Mouse (Mus musculus): Measurements from ENCODE around the gene Oit1. TPM values are rescaled to one million over a fixed set of nuclear protein-coding genes. Genes with fewer than 3 reads are reported as not detected.

Gene Oit1
- polyA plus RNA-seq, 1 experiment from 2014 or later = not detected

GRCm38 (mm10) chr14:8369394-8369793 lies 9.2 kb downstream of the Oit1 start:
- H3K9me3 ChIP-seq (replicated peaks; ENCODE audit: control insufficient read depth, low read length) = no peaks in the 10 kb centered on the region
- H3K9ac ChIP-seq (ENCODE audit: low read length) = no peak overlapping the region
- no peak overlapping the region for H3K4me3 ChIP-seq (ENCODE audit: low read depth, low read length)
- WGBS = 97% methylated on average over 4 of the region's 4 CpGs
- ATAC-seq (no peak), DNase-seq (ENCODE audit: low spot score) (no peak)
- H3K4me2 ChIP-seq (ENCODE audit: low read length) = no peak overlapping the region
- H3K4me1 ChIP-seq (ENCODE audit: control insufficient read depth, insufficient read depth, low read length) = peaks cover 2% of the 10 kb centered on the region; the same call in 1 of the 2 replicates
- H3K27me3 ChIP-seq (replicated peaks; ENCODE audit: control insufficient read depth, insufficient read depth, low read length) = no peaks in the 10 kb centered on the region
- H3K27ac ChIP-seq (ENCODE audit: low read depth, low read length) = no peak overlapping the region
- H3K36me3 ChIP-seq (ENCODE audit: control insufficient read depth, insufficient read depth, low read length) = no peaks in the 10 kb centered on the region

DNA sequence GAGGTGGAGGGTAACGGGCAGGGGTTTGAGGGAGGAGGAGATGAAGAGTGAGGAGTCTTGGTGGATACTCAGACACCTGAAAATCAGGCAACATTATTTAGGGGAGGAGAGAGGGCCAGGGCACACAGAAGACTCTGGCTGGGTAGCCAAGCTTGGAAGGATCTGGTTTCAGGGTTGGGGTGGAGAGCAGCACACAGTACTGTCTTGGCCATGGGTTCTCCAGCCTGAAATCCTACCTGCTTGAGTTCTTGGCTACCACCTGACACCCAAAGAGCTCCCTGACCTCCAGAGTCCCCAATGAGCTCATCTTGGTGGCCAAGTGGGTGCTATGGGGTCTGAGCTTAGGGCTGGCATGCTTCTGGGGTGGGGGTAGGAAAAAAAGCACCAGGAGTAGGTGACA lies 9.7 kb downstream of the Oit1 start:
- WGBS = 93% methylated on average over 1 of the region's 1 CpGs
- Histone ChIP-seq H3K36me3 (ENCODE audit: control insufficient read depth, insufficient read depth, low read length) (no peaks in the 10 kb centered on the region), H3K9me3 (replicated peaks; ENCODE audit: control insufficient read depth, low read length) (no peaks in the 10 kb centered on the region), H3K27ac (ENCODE audit: low read depth, low read length) (no peak overlapping the region), H3K4me2 (ENCODE audit: low read length) (no peak overlapping the region), H3K27me3 (replicated peaks; ENCODE audit: control insufficient read depth, insufficient read depth, low read length) (no peaks in the 10 kb centered on the region), H3K4me3 (ENCODE audit: low read depth, low read length) (no peak overlapping the region), H3K9ac (ENCODE audit: low read length) (no peak overlapping the region), H3K4me1 (ENCODE audit: control insufficient read depth, insufficient read depth, low read length) (peaks cover 2% of the 10 kb centered on the region; the same call in 1 of the 2 replicates)
- ATAC-seq (no peak), DNase-seq (ENCODE audit: low spot score) (no peak)

DNA sequence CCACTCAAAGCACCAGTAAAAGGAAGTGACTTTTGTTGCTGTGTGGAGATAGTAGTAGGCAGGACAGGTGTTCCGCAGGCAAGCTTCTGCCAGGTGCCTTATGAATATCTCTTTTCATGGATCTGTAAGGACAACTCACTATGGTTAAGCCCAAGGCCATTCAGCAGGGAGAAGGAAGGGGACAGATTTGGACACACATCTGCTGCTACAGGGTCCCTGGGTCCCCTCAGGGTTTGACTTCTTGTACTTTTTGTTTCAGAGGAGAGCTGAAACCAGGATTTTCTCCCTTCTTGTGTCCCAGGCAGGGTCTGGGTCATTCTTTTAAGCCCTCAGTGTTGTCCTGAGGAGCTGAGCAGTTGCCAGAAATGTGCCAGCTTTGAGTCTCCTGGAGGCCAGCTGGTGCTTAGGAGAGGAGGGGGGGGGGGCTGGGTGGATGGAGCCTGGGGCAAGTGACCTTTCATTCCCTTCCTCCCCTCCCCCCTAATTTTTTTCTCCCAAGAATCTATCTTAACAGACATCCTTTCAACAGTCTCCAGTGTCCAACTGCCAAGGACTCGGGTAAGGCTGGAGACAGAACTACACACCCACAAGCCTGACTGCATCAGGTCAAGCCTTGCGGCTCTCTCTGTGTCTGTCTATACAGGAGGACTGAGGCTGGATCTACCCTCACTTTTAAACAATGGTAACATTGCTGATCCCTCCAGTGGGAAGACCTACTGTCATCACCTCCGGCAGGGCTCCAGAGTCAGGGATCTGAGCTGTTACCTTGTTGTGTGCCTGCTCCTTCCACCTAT lies 10.6 kb downstream of the Oit1 start:
- Histone ChIP-seq H3K4me2 (ENCODE audit: low read length) (no peak overlapping the region), H3K27ac (ENCODE audit: low read depth, low read length) (no peak overlapping the region), H3K4me1 (ENCODE audit: control insufficient read depth, insufficient read depth, low read length) (peaks cover 2% of the 10 kb centered on the region; the same call in 1 of the 2 replicates), H3K4me3 (ENCODE audit: low read depth, low read length) (no peak overlapping the region), H3K9ac (ENCODE audit: low read length) (no peak overlapping the region), H3K36me3 (ENCODE audit: control insufficient read depth, insufficient read depth, low read length) (no peaks in the 10 kb centered on the region), H3K27me3 (replicated peaks; ENCODE audit: control insufficient read depth, insufficient read depth, low read length) (no peaks in the 10 kb centered on the region), H3K9me3 (replicated peaks; ENCODE audit: control insufficient read depth, low read length) (no peaks in the 10 kb centered on the region)
- DNase-seq (ENCODE audit: low spot score) = peak; percentile 25
- WGBS = 39% methylated on average over 4 of the region's 4 CpGs
- ATAC-seq = peak; percentile 55; the same call in 1 of the 2 replicates

GRCm38 (mm10) chr14:8367121-8367520 lies 11.4 kb downstream of the Oit1 start:
- no peaks in the 10 kb centered on the region for H3K36me3 ChIP-seq (ENCODE audit: control insufficient read depth, insufficient read depth, low read length)
- H3K4me1 ChIP-seq (ENCODE audit: control insufficient read depth, insufficient read depth, low read length) = peaks cover 2% of the 10 kb centered on the region; the same call in 1 of the 2 replicates
- H3K9me3 ChIP-seq (replicated peaks; ENCODE audit: control insufficient read depth, low read length) = no peaks in the 10 kb centered on the region
- no peak overlapping the region for H3K9ac ChIP-seq (ENCODE audit: low read length)
- no peak overlapping the region for H3K4me2 ChIP-seq (ENCODE audit: low read length)
- ATAC-seq = no peak
- H3K4me3 ChIP-seq (ENCODE audit: low read depth, low read length) = no peak overlapping the region
- no peak for DNase-seq (ENCODE audit: low spot score)
- H3K27ac ChIP-seq (ENCODE audit: low read depth, low read length) = no peak overlapping the region
- H3K27me3 ChIP-seq (replicated peaks; ENCODE audit: control insufficient read depth, insufficient read depth, low read length) = no peaks in the 10 kb centered on the region
- WGBS = 4% methylated on average over 1 of the region's 1 CpGs

- whole genome bisulfite sequencing = 75% methylated on average over 6 of the region's 6 CpGs
- no peak for DNase-seq (ENCODE audit: low spot score)
These were observed 12.7 kb downstream of the Oit1 start for GRCm38 (mm10) chr14:8365833-8366232.

GRCm38 (mm10) chr14:8356836-8357235 lies 21.7 kb downstream of the Oit1 start:
- WGBS = 90% methylated on average over 9 of the region's 9 CpGs
- ATAC-seq = no peak
- H3K4me3 ChIP-seq (ENCODE audit: low read depth, low read length) = no peak overlapping the region

More at GRCm38 (mm10) chr14:8365833-8366232, 12.7 kb downstream of the Oit1 start:
- no peaks in the 10 kb centered on the region for H3K9me3 ChIP-seq (replicated peaks; ENCODE audit: control insufficient read depth, low read length)
- H3K9ac ChIP-seq (ENCODE audit: low read length) = no peak overlapping the region
- peaks cover 2% of the 10 kb centered on the region; the same call in 1 of the 2 replicates for H3K4me1 ChIP-seq (ENCODE audit: control insufficient read depth, insufficient read depth, low read length)
- H3K27ac ChIP-seq (ENCODE audit: low read depth, low read length) = no peak overlapping the region
- H3K36me3 ChIP-seq (ENCODE audit: control insufficient read depth, insufficient read depth, low read length) = no peaks in the 10 kb centered on the region
- no peak overlapping the region for H3K4me3 ChIP-seq (ENCODE audit: low read depth, low read length)
- no peak overlapping the region for H3K4me2 ChIP-seq (ENCODE audit: low read length)
- ATAC-seq = no peak
- H3K27me3 ChIP-seq (replicated peaks; ENCODE audit: control insufficient read depth, insufficient read depth, low read length) = no peaks in the 10 kb centered on the region

DNA sequence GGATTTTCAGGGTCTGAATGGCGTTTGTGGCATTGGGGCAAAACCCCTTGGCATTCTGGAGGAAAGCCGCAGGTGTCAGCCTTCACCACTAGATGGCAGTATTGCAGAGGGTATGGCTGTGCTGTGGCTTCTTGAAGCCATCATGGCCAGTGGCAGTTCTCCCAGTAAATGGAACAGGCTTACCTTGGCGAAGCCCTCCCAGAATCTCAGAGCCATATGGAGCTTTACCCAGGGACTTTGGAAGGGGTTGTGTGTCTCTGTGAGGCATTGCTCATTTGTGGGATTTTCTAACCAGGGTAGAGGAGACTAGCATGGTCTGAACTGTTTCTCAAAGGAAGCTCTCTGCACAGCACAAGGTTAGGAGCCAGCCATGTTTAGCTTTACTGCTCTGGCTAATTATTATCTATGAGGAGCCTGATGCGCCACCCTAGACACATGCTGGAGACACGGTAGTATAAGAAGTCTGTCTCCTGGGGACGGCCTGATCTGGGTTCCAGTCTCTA lies 22.5 kb downstream of the Oit1 start:
- no peaks in the 10 kb centered on the region for H3K27me3 ChIP-seq (replicated peaks; ENCODE audit: control insufficient read depth, insufficient read depth, low read length)
- no peak overlapping the region for H3K27ac ChIP-seq (ENCODE audit: low read depth, low read length)
- no peak overlapping the region for H3K9ac ChIP-seq (ENCODE audit: low read length)
- H3K36me3 ChIP-seq (ENCODE audit: control insufficient read depth, insufficient read depth, low read length) = no peaks in the 10 kb centered on the region
- DNase-seq (ENCODE audit: low spot score) = peak; percentile 92
- H3K4me2 ChIP-seq (ENCODE audit: low read length) = no peak overlapping the region
- H3K4me1 ChIP-seq (ENCODE audit: control insufficient read depth, insufficient read depth, low read length) = no peaks in the 10 kb centered on the region
- no peaks in the 10 kb centered on the region for H3K9me3 ChIP-seq (replicated peaks; ENCODE audit: control insufficient read depth, low read length)
- WGBS = 45% methylated on average over 6 of the region's 6 CpGs
- H3K4me3 ChIP-seq (ENCODE audit: low read depth, low read length) = no peak overlapping the region
- ATAC-seq = peak; percentile 89

More at GRCm38 (mm10) chr14:8356836-8357235, 21.7 kb downstream of the Oit1 start:
- Histone ChIP-seq H3K27ac (ENCODE audit: low read depth, low read length) (no peak overlapping the region), H3K9ac (ENCODE audit: low read length) (no peak overlapping the region), H3K9me3 (replicated peaks; ENCODE audit: control insufficient read depth, low read length) (no peaks in the 10 kb centered on the region), H3K4me1 (ENCODE audit: control insufficient read depth, insufficient read depth, low read length) (no peaks in the 10 kb centered on the region), H3K36me3 (ENCODE audit: control insufficient read depth, insufficient read depth, low read length) (no peaks in the 10 kb centered on the region), H3K27me3 (replicated peaks; ENCODE audit: control insufficient read depth, insufficient read depth, low read length) (no peaks in the 10 kb centered on the region), H3K4me2 (ENCODE audit: low read length) (no peak overlapping the region)
- DNase-seq (ENCODE audit: low spot score) = no peak

DNA sequence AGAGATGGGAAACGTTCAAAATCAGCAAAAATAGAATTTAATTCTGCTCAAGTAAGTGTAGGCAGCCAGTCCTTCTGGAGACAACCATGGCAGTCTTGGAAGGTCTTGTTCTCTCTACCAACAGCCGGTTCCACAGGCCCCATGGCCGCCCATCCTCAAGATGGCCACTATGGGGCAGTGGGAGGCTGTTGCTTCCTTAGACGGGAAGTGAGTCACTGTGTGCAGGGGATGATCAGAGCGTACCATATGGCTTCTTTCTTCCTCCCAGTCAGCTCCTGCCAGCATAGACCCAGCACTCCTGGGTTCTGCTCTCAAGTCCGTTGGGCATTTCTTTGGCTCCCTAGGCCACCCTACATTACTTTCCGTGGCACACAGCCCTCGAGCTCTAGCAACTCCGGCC lies 29.6 kb downstream of the Oit1 start:
- H3K27ac ChIP-seq (ENCODE audit: low read depth, low read length) = no peak overlapping the region
- no peaks in the 10 kb centered on the region for H3K4me1 ChIP-seq (ENCODE audit: control insufficient read depth, insufficient read depth, low read length)
- H3K27me3 ChIP-seq (replicated peaks; ENCODE audit: control insufficient read depth, insufficient read depth, low read length) = no peaks in the 10 kb centered on the region
- no peak overlapping the region for H3K9ac ChIP-seq (ENCODE audit: low read length)
- no peak overlapping the region for H3K4me2 ChIP-seq (ENCODE audit: low read length)
- H3K36me3 ChIP-seq (ENCODE audit: control insufficient read depth, insufficient read depth, low read length) = no peaks in the 10 kb centered on the region
- no peak overlapping the region for H3K4me3 ChIP-seq (ENCODE audit: low read depth, low read length)
- 79% methylated on average over 9 of the region's 9 CpGs for WGBS
- DNase-seq (ENCODE audit: low spot score) (no peak), ATAC-seq (no peak)
- H3K9me3 ChIP-seq (replicated peaks; ENCODE audit: control insufficient read depth, low read length) = no peaks in the 10 kb centered on the region
